8 mouse cellular contexts compared by ENCODE assay signal in genomic region chrX:94542536-94542935, GRCm38 (mm10). TPM values are rescaled to one million over a fixed set of nuclear protein-coding genes. Genes with fewer than 3 reads are reported as not detected.
DNase-seq lines count a peak whose midpoint lies in the region; ATAC-seq and TF ChIP-seq lines count a peak whose summit lies in the region.

No protein-coding gene starts in this region.

- peak; percentile 20 for DNase-seq in cerebellum, adult 11 months
- no peak for DNase-seq in cerebellum, postnatal 10 days
- DNase-seq in testis, postnatal 14 days (ENCODE audit: low spot score): no peak
- no peak for DNase-seq in spleen, postnatal 10 days (ENCODE audit: low spot score in 2 of 2)

- peak overlapping the region; percentile 96 for H3K4me3 ChIP-seq in testis, adult 2 months (ENCODE audit: control insufficient read depth, low read depth, low read length)
- peak overlapping the region; percentile 55 for H3K4me3 ChIP-seq in intestine, embryonic 15.5 days (replicated peaks)
- peak overlapping the region; percentile 64 for H3K4me3 ChIP-seq in midbrain, embryonic 13.5 days (replicated peaks)

- no peak for TF ChIP-seq POLR2A in testis, adult 2 months (IDR thresholded peaks at IDR 0.05; ENCODE audit: control insufficient read depth, low read depth, low read length)

- no peaks in the 10 kb centered on the region for H3K9me3 ChIP-seq in intestine, embryonic 15.5 days
- H3K9me3 ChIP-seq in midbrain, embryonic 13.5 days: no peaks in the 10 kb centered on the region

- peak overlapping the region; percentile 54 for H3K4me2 ChIP-seq in intestine, embryonic 15.5 days (replicated peaks)
- H3K4me2 ChIP-seq in midbrain, embryonic 13.5 days (replicated peaks): peak overlapping the region; percentile 54

- TF ChIP-seq CTCF in testis, adult 2 months (IDR thresholded peaks at IDR 0.05; ENCODE audit: control insufficient read depth, insufficient read depth, insufficient replicate concordance, low read depth, low read length): no peak

- peak; percentile 5; the same call in 1 of the 2 replicates for ATAC-seq in intestine, embryonic 15.5 days
- no peak for ATAC-seq in midbrain, embryonic 13.5 days
- ATAC-seq in megakaryocyte progenitor cell, adult 5-6 weeks (replicated peaks; ENCODE audit: poor library complexity): no peak

- peak overlapping the region; percentile 41 for H3K9ac ChIP-seq in intestine, embryonic 15.5 days
- H3K9ac ChIP-seq in midbrain, embryonic 13.5 days (replicated peaks): peak overlapping the region; percentile 61

- H3K4me1 ChIP-seq in testis, adult 2 months (ENCODE audit: control insufficient read depth, insufficient read depth, low read length): peaks cover 5% of the 10 kb centered on the region
- no peaks in the 10 kb centered on the region for H3K4me1 ChIP-seq in intestine, embryonic 15.5 days (replicated peaks)
- peaks cover 38% of the 10 kb centered on the region for H3K4me1 ChIP-seq in midbrain, embryonic 13.5 days (replicated peaks)

- no peaks in the 10 kb centered on the region for H3K27me3 ChIP-seq in testis, adult 2 months (ENCODE audit: control insufficient read depth, insufficient read depth, low read length)
- H3K27me3 ChIP-seq in intestine, embryonic 15.5 days (replicated peaks): no peaks in the 10 kb centered on the region
- no peaks in the 10 kb centered on the region; the same call in 1 of the 2 replicates for H3K27me3 ChIP-seq in midbrain, embryonic 13.5 days

- no peaks in the 10 kb centered on the region for H3K36me3 ChIP-seq in testis, adult 2 months (ENCODE audit: control insufficient read depth, insufficient read depth, low read length)
- H3K36me3 ChIP-seq in intestine, embryonic 15.5 days: no peaks in the 10 kb centered on the region
- peaks cover 25% of the 10 kb centered on the region for H3K36me3 ChIP-seq in midbrain, embryonic 13.5 days

- H3K27ac ChIP-seq in testis, adult 2 months (ENCODE audit: control insufficient read depth, insufficient read depth, low read depth, low read length): peak overlapping the region; percentile 77
- H3K27ac ChIP-seq in intestine, embryonic 15.5 days: peak overlapping the region; percentile 56
- H3K27ac ChIP-seq in midbrain, embryonic 13.5 days: peak overlapping the region; percentile 96

- WGBS in intestine, embryonic 15.5 days: 32% methylated on average over 9 of the region's 9 CpGs
- 33% methylated on average over 9 of the region's 9 CpGs for WGBS in midbrain, embryonic 13.5 days

RNA-seq across cellular contexts. Expression of gene Maged1, which starts 0.6 kb away (rescaled TPM):
- polyA plus RNA-seq in testis, adult 2 months (2012; rRNA removed): 125 and 146 TPM in 2 replicates
- polyA plus RNA-seq in intestine, embryonic 15.5 days (2015; fragmentation: Nextera tagmentation; extraction: Ambion mirVana): 378 and 406 TPM in 2 replicates
- 1,114 and 1,161 TPM in 2 replicates for polyA plus RNA-seq in midbrain, embryonic 13.5 days (2015; fragmentation: Nextera tagmentation; extraction: Ambion mirVana)
- 4.1 and 4.9 TPM in 2 replicates for total RNA-seq in megakaryocyte progenitor cell, adult 5-6 weeks (2015)
- 2.7 and 4.9 TPM in 2 replicates for total RNA-seq in megakaryocyte progenitor cell, adult 5-6 weeks (2017)
